Mouse (Mus musculus): Measurements from ENCODE around the gene Leap2. TPM values are rescaled to one million over a fixed set of nuclear protein-coding genes. Genes with fewer than 3 reads are reported as not detected.
"Not testable (repeated sequence)": the region's sequence is repeated elsewhere in the genome, so short reads cannot be mapped to it uniquely, and the experiment has no call there.

Gene Leap2
- total RNA-seq, 4 experiments from 2014 or later, result not detected

DNA sequence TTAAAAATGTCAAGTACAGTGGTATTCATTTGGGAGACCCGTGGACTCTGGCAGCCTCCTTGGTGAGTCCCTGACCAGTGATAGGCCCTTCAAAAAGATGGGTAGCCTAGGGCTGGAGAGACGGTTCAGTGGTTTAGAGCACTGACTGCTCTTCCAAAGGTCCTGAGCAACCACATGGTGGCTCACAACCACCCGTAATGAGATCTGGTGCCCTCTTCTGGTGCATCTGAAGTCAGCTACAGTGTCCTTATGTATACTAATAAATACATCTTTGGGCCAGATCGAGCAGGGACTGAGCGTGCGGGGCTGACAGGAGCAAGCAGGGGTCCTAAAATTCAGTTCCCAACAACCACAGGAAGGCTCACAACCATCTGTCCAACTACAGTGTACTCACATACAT is 20.9 kb upstream of the Leap2 start:
- DNase-seq (ENCODE audit: low spot score), result no peak

DNA sequence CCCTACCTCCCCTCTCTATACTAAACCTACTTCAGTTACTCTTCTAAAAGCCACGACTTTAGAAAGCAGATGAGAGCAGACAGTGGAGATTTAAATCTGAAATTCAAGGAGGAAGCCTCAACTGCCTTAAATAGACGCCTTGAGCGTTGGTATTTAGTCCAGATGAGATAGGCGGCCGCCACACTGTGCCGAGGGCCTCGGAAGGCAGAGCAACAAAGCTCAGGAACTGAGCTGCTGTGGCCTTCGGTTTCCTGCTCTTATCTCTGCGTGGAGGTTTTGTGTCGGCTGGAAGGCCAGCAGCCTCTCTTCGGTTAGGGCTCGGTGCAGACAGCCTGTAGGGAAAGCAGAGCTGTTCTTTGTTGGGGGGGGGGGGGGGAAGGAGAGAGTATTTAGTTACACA is 19.0 kb upstream of the Leap2 start:
- no peak for DNase-seq (ENCODE audit: low spot score)

DNA sequence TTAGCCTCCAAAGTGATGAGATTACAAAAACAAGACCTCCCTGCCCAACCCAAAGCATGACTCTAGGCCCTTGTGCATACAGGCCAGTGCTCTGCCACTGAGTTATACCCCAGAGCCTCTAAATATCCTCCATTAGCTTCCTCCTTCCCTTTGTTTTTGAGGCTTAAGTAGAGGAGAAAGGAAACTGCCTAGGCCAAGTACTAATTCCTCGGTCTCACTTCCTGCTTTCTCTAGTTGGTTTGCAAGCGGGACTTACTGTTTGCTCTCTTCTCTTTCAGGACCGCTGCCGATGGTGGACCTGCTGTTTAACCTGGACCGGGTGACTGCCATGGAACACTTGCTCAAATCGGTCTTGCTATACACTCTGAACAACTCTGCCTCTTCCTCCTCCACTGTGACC is 13.4 kb upstream of the Leap2 start:
- DNase-seq (ENCODE audit: low spot score), result no peak

DNA sequence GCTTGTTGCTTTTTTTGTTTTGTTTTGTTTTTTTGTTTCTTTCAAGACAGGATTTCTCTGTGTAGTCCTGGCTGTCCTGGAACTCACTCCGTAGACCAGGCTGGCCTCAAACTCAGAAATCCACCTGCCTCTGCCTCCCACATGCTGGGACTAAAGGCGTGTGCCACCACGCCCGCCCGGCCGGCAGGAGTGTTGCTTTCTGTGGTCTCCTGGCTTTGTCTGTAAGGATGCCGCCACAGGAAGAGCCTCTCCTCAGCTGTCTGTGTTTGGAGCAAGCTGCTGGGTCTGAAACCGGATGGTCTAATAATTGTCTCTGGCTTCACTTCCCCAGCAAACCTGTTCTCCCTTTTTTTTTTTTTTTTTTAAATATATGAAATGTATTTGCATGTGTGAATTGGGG is 12.5 kb upstream of the Leap2 start:
- DNase-seq (ENCODE audit: low spot score), result no peak

DNA sequence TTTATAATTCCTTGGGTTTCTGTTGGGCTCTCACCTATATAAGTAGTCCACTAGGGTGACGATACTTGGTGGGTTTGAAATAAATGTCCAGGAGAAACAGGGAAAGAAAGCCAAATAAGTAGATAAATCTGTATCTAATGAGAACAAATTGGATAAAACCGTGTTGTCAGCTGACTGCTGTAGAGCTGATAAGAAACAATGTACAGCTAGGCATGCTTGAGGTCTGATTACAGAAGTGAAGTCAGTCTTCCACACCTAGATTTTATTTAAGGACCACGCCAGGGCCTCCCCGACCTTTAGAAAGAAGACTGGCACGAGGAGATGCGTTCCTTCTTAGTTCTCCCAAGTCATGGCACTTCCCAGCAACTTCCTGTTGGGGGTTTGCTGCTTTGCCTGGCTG is 10.1 kb upstream of the Leap2 start:
- no peak for DNase-seq (ENCODE audit: low spot score)

DNA sequence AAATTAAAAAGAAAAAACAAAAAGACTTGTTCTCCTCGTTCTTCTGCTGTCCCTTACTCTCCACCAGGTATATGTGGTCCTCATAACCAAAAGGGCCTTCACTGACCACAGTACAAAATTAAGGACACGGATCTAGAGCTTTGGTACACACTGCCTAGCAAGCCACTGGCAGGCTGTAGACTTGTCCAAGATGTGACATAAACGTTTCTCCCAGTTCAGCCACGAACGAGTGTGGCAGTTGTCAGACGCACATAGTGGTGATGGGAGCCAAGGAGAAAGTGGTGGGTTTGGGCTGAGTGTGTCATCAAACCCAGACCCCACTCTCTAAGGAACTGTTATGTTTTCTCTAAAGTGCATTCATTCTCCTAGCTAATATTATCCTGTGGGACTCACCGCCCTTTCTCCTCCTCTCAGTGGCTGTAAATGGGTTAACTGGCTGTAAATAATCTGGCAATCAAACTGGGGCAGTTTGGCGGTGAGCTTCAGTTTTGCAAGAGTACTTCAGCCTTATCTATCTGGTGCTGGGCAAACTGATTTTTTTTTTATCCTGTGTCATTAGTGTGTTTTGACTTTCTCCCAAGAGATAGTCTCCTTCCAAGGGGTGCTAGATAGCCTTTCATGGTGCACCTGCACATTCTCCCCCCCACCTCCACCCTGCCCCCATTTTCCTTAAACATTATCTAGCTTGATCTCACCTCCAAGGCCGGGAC is 8.5 kb upstream of the Leap2 start:
- no peak for DNase-seq (ENCODE audit: low spot score)

DNA sequence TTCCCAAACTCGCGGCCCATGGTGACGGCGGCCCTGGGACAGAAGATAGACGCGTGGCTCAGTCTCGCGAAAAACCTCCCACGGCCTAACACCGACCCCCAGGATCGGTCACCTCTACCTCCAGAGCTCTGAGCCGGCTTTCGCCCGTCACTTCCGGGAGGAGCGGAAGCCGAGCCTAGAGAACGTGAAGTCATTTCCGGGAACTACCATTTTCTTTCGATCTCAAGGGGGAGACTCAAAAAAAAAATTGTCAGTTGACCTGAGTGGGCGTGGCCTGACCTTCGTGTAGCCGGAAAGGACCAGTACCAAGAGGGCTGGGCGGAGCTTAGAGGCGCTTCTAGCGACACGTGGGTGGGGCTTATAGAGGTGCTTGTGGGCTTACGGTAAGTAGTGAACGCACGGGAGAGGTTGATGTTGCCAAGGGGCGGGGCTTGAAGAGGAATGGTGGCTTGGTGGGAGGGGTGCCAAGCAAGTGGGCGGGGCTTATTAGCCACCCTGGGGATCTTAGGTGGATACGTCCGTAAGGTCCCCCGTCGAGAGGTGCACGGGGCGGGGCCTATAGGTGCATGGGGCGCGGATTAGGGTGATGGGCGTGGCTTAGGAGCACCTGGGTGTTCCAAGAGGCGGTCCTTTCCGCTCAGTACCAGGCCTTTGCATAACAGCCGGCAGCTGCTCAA is 7.8 kb upstream of the Leap2 start, which contains the start of the genes Uqcrq and Gdf9:
Gene Uqcrq, minus strand, starts transcription at position 162 of the 677 bp plus-strand sequence.
Gene Gdf9, plus strand, starts transcription at position 354 of the 677 bp plus-strand sequence.
- peak; percentile 98 for DNase-seq (ENCODE audit: low spot score)

DNA sequence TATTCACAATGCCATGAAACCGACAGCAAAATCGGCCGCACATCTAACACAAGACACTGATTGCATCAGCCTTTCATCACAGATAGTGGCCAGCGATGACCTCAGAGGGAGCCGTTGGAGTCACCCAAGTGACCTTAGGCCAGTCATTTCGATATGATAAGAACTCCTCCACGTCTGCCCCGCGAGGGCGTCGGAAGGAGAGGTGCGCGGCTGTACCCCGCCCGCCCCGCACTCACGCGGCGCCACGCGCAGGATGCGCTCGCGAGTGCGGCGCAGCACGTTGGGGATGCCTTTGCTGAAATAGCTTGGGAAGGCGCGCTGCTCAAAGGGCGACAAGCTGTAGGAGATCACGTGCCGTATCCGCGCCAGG is 7.3 kb upstream of the Leap2 start:
- DNase-seq (ENCODE audit: low spot score), result no peak

DNA sequence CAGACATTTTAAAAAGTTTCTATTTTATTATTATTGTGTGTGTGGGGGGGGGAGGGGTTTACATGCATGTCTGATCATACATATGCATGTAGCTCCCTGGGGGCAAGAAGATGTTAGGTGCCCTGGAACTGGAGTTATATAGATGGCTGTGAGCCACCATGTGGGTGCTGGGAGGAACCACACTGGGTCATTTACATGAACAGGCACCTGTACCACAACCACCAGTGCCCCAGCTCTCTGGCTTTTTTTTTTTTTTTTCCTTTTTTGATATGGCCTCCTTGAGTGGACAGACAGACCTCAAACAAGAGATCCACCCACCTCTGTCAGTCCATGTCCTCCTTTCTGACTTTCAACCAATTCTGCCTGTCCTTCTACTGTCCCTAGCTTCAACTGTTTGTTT is 6.2 kb upstream of the Leap2 start:
- no peak for DNase-seq (ENCODE audit: low spot score)

DNA sequence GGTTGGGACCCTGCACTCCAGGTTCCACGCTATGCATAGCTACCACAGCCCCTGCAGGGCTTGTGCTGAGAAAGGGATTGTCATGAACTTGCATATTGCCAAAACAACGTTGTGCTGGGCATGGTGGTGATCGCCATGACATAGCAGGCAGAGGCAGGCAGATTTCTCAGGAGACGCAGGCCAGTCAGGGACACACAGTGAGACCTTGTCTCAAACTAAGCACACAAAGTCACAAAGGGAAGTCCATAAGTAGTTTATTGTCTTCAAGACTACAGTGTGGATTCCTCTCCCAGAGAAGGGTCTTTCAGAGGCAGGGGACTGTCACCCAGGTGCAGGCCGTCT is 5.7 kb upstream of the Leap2 start:
- DNase-seq (ENCODE audit: low spot score), result no peak

DNA sequence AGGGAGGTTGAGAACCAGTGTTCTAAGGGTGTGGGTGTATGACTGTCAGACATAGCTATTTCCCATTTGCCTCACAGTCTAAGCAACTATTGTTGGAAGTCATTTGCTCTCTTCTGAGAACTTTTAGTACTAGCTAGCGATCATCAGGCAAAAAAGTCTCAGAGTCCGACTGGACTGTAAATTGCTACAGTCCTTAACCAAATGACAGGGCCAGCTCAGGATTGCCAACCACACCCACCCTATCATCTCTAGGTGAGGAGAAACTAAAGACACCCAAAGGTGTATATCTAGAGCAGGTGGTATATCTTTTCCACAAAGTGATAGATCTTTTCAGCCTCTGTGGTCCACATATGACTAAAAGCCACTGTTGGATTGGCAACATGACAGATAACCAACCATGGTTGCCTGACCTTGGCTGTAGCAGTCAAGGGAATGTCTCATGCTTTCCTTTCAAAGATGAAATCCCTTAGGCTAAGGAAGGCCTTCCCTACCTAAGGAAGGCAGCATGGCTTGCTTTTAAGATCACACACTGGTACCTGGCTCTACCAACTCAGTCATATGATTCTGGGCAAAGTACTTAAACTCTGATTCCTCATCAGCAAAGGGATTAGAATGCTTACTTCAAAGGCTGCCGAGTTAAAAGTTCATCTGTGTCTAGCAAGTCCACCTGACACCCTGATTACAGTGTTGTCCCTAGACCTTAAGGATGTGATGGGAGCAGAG is 5.2 kb upstream of the Leap2 start:
- no peak for DNase-seq (ENCODE audit: low spot score)

DNA sequence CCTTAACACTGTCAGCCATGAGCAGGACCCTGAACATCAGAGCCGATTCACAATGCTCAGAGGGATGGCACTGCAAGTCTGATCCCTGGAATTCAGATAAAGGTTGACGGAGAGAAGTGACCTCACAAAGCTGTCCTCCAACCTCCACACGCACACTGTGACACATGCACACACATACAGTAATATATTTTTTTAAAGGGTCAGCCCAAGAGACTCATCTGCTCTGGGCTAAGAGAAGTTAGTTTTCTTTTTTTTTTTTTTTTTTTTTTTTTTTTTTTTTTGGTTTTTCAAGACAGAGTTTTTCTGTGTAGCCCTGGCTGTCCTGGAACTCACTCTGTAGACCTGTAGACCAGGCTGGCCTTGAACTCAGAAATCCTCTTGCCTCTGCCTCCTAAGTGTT is 3.9 kb upstream of the Leap2 start:
- DNase-seq (ENCODE audit: low spot score), result not testable (repeated sequence)

DNA sequence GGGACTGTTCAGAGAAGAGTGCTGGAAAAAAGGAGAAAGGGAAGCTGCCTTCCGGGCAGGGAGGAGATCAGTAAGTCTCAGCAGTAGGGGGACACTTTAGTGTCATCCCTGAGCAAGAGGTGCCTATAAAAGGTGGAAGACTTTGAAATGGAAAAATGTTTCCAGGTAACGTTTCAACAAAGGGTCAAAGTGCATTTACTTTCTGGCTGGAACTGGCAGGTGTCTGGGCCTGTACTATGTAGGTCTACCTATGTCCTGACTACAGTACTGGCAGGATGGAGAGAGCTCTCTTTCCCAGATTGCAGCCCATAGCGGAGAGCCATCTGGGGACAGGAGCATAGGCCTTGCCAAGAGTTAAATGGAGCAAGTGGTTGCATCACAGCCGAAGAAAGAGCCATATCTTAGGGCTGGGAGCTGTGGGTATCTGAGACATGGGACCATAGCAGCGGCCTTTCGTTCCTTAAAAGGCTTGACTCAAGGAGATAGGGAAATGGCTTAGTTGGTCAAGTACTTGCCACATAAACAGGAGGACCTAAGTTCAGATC is 2.8 kb upstream of the Leap2 start:
- no peak for DNase-seq (ENCODE audit: low spot score)

DNA sequence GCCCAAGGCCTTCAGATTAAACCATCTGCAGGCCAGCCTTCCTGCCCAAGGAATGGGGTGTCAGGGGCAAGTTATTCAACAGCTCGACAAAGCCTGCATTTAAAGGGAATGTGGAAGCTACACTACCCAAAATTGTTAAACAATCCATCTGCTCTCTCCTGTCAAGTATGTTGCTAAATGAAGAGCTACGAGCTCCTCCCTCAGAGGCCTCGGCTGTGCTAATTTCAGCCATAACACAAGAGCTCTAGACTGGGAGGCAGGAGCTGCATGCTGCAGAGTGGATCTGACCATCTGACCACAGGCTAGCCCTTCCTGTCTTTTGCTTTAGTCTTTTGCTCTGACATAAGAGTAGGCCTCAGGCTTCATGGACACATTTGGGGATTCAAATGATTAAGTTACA is 2.3 kb upstream of the Leap2 start:
- no peak for DNase-seq (ENCODE audit: low spot score)

DNA sequence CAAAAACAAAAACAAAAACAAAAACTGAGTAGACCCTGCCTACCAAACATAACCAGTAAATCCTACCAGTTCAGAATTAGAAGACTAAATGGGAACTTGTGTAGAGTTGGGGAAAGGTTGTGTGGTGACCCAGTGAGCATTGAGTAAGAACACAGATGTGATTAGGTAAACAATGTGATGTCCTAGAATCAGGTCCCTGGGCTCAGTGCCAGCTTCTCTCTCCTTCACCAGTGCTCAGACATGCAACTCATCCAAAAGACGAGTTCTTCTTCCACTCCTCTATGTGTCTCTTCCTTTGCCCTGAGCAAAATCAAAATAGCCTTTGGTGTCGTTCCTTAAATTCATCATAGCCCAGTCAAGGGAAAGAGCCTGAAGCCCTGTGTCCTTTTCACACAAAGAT is 1.9 kb upstream of the Leap2 start:
- DNase-seq (ENCODE audit: low spot score), result no peak

DNA sequence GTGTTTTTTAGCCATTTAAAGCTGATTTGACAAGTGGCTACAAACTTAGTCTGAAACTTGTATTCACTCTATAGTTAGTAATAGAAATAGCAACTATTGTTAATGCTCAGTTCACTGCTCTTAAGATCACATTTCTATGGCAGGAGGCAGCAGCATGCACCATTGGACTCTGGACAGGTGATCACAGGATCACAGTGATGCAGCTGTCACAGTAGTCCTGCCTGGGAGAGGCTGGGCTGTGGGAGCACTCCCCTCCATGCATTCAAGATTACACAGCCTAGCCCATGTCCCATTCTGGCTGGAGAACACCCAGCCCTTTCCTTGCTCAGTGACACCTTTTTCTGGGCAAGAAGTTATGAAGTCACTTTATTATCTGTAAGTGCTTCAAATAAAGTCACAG is 4.9 kb downstream of the Leap2 start:
- no peak for DNase-seq (ENCODE audit: low spot score)

DNA sequence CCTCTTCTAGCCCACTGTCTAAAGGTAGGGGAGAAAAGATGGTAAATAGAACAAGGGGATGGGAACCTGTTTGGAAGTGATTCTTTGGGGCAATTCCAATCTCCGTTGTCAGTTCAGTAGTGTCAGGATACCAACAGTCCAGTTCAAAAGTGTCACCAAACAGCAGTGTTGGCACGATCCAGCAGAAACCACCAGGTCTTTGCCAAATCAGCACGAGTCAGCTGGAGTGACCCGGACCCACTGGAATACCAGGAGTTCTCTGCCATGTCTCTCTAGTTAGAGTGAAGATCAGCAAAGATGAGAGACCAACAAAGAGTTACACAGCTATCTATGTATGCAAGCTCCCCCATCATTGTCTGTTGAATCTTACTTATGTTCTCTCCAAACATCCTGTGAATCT is 9.1 kb downstream of the Leap2 start:
- no peak for DNase-seq (ENCODE audit: low spot score)

DNA sequence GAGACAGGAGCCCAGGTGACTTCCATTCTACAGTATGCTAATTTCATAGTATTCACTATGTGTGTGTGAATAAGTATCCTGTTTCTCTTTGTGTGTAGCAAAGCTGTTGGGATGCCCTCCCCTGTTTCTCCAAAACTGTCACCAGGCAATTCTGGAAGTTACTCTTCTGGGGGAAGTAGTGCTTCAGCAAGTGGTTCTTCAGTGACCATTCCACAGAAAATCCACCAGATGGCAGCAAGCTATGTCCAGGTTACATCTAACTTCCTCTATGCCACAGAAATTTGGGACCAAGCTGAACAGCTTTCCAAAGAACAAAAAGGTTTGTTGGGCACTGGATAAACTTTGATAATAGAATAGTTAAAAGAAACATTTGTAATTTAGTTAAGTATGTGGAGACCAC is 11.2 kb downstream of the Leap2 start:
- no peak for DNase-seq (ENCODE audit: low spot score)

DNA sequence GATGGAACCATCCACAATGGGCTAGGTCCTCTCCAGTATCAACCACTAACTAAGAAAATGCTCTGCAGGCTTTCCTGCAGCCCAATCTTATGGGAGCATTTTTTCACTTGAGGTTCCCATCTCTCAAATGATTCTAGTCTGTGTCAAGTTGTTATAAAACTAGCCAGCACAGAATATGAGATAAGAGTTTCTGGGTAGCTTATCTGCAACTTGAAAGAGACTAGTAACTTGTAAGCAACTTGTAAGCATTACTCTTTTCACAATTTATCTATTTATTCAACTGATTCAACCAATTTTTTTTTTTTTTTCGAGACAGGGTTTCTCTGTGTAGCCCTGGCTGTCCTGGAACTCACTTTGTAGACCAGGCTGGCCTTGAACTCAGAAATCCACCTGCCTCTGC is 19.3 kb downstream of the Leap2 start:
- DNase-seq (ENCODE audit: low spot score), result no peak

DNA sequence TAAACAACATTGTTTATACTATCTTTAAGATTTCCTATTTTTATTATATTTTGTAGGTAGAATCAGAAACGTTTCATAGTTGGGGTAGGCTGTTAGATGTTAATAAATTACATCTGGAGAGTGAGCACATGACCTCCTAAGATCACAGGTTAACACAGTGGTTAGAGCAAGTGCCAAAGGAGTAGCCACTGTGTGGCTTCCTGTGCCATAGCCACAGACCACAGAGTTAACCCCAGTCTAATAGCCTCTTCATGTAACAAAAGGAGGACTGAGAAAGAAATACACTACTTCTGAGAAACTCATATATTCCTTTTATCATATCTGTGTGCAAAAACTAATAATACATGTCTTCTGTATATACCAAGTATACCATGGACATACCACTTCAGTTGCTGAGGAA is 29.1 kb downstream of the Leap2 start:
- DNase-seq (ENCODE audit: low spot score), result no peak

DNA sequence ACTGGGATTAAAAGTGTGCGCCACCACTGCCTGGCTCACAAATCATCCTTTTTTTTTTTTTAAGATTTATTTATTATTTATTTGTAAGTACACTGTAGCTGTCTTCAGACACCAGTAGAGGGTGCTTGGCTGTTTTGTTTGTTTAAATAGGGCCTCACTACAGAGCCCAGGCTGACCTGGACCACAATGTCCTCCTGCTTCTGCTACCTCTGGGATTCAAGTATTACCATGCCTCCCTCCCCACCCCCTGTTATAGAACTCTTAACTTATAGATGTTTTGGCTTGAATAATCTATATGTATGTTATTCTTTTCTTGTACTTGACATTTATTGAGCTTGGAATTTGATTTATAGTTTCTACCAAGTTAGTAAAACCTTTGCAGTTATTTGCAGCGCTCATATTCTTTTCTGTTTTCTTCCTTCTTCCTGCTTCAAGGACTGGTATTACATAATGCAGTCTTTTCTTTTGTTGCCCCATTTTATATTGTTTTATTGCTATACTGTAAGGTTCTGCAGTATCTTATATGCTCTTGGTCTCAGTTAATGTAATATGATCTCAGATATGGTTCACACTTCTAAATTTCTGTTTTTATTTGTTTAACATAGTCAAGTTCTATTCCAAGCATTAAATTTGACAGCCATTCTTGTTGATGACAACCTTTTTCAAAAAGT is 39.1 kb downstream of the Leap2 start:
- no peak for DNase-seq (ENCODE audit: low spot score)

DNA sequence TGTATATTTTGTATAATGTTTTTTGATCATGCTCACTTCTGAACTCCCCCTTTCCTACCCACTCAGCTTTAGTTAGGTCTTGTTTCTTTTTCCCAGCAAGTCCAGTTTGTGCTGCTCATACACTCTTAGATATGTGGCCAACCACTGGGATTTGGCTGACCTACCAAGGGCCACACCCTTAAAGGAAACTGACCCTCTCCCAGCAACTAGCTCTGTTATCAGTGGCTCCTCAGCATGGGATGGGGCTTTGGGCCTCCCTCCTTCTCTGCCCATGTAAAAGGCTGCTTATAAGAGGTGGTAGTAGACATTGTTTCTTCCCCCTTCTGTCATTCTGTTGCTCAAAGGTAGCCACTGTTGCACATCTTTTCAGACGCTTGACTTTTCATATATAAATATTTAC is 44.1 kb downstream of the Leap2 start:
- DNase-seq (ENCODE audit: low spot score), result no peak

Data from heart, adult 8-10 months (tissue).